8 mouse cellular contexts compared by ENCODE assay signal in genomic region chr13:49341012-49341830, GRCm38 (mm10). TPM values are rescaled to one million over a fixed set of nuclear protein-coding genes. Genes with fewer than 3 reads are reported as not detected.
DNase-seq lines count a peak whose midpoint lies in the region; ATAC-seq and TF ChIP-seq lines count a peak whose summit lies in the region.

Gene Bicd2 (plus strand): TSS chr13:49341585.

- peak; percentile 93 to 94 for DNase-seq in CD8-positive naive resting alpha-beta T cell, adult 2 months (ENCODE audit: low read depth in 2 of 2, low spot score in 2 of 2)
- peak; percentile 96 for DNase-seq in c-Kit-positive CD71-negative TER-119-negative erythroid progenitor cells, embryonic 14.5 days (ENCODE audit: low read depth)
- DNase-seq in forebrain, embryonic 10.5 days (ENCODE audit: extremely low spot score, low spot score) = peak; percentile 95
- DNase-seq in kidney, postnatal 25 days = peak; percentile 96 to 99
- DNase-seq in liver, embryonic 14.5 days (ENCODE audit: low read depth in 3 of 3, low spot score in 3 of 3) = peak; percentile 97 to 98 (median 98)
- DNase-seq in neural tube, embryonic 11.5 days (ENCODE audit: low spot score) = peak; percentile 95
- peak; percentile 96 for DNase-seq in stomach, postnatal 0 days (ENCODE audit: low spot score)

- H3K36me3 ChIP-seq in forebrain, embryonic 10.5 days (replicated peaks) = no peaks in the 10 kb centered on the region; the same call in 1 of the 2 replicates
- no peaks in the 10 kb centered on the region for H3K36me3 ChIP-seq in heart, embryonic 15.5 days
- no peaks in the 10 kb centered on the region; the same call in 1 of the 2 replicates for H3K36me3 ChIP-seq in liver, embryonic 14.5 days (replicated peaks; ENCODE audit: control insufficient read depth, insufficient read depth, low read depth)
- no peaks in the 10 kb centered on the region for H3K36me3 ChIP-seq in neural tube, embryonic 11.5 days (ENCODE audit: control insufficient read depth, insufficient read depth, low read length)
- H3K36me3 ChIP-seq in stomach, postnatal 0 days (ENCODE audit: control insufficient read depth, insufficient read depth, low read length) = no peaks in the 10 kb centered on the region

- no peak for TF ChIP-seq EP300 in liver, embryonic 14.5 days (IDR thresholded peaks at IDR 0.05; ENCODE audit: low read depth)
- TF ChIP-seq EP300 in stomach, postnatal 0 days (optimal IDR thresholded peaks at IDR 0.05) = no peak

- whole genome bisulfite sequencing in forebrain, embryonic 10.5 days = under 1% methylated on average over 74 of the region's 74 CpGs
- under 1% methylated on average over 73 of the region's 74 CpGs for WGBS in heart, embryonic 15.5 days
- under 1% methylated on average over 74 of the region's 74 CpGs for WGBS in liver, embryonic 14.5 days (ENCODE audit: insufficient replicate concordance)
- WGBS in neural tube, embryonic 11.5 days = under 1% methylated on average over 73 of the region's 74 CpGs
- WGBS in stomach, postnatal 0 days = under 1% methylated on average over 74 of the region's 74 CpGs

- peak within 1 kb of the TSS; percentile 92 for H3K9ac ChIP-seq in heart, embryonic 15.5 days
- H3K9ac ChIP-seq in liver, embryonic 14.5 days (replicated peaks) = peak within 1 kb of the TSS; percentile 93
- H3K9ac ChIP-seq in neural tube, embryonic 11.5 days (ENCODE audit: low read length) = peak within 1 kb of the TSS; percentile 80
- H3K9ac ChIP-seq in stomach, postnatal 0 days (ENCODE audit: low read length) = peak within 1 kb of the TSS; percentile 90

- peak within 1 kb of the TSS; percentile 71 for H3K4me2 ChIP-seq in heart, embryonic 15.5 days
- H3K4me2 ChIP-seq in liver, embryonic 14.5 days (ENCODE audit: low read depth) = peak within 1 kb of the TSS; percentile 95
- peak within 1 kb of the TSS; percentile 73 for H3K4me2 ChIP-seq in neural tube, embryonic 11.5 days (ENCODE audit: low read depth)
- peak within 1 kb of the TSS; percentile 94 for H3K4me2 ChIP-seq in stomach, postnatal 0 days (replicated peaks; ENCODE audit: low read depth)

- no peaks in the 10 kb centered on the region for H3K27me3 ChIP-seq in forebrain, embryonic 10.5 days (ENCODE audit: poor library complexity, severe bottlenecking)
- H3K27me3 ChIP-seq in heart, embryonic 15.5 days = no peaks in the 10 kb centered on the region
- H3K27me3 ChIP-seq in liver, embryonic 14.5 days (ENCODE audit: control insufficient read depth, insufficient read depth, low read length) = no peaks in the 10 kb centered on the region
- H3K27me3 ChIP-seq in neural tube, embryonic 11.5 days (ENCODE audit: control insufficient read depth, insufficient read depth, low read length) = no peaks in the 10 kb centered on the region
- H3K27me3 ChIP-seq in stomach, postnatal 0 days (ENCODE audit: control insufficient read depth, insufficient read depth, low read length) = no peaks in the 10 kb centered on the region

- H3K9me3 ChIP-seq in forebrain, embryonic 10.5 days = no peaks in the 10 kb centered on the region
- H3K9me3 ChIP-seq in heart, embryonic 15.5 days (replicated peaks) = no peaks in the 10 kb centered on the region
- H3K9me3 ChIP-seq in liver, embryonic 14.5 days (ENCODE audit: control insufficient read depth, low read length) = no peaks in the 10 kb centered on the region
- no peaks in the 10 kb centered on the region for H3K9me3 ChIP-seq in neural tube, embryonic 11.5 days (ENCODE audit: control insufficient read depth, low read length)
- no peaks in the 10 kb centered on the region for H3K9me3 ChIP-seq in stomach, postnatal 0 days (ENCODE audit: control insufficient read depth, low read length)

- H3K27ac ChIP-seq in forebrain, embryonic 10.5 days = peak within 1 kb of the TSS; percentile 90
- H3K27ac ChIP-seq in heart, embryonic 15.5 days = peak within 1 kb of the TSS; percentile 76
- peak within 1 kb of the TSS; percentile 41 for H3K27ac ChIP-seq in liver, embryonic 14.5 days
- peak within 1 kb of the TSS; percentile 58; the same call in 1 of the 2 replicates for H3K27ac ChIP-seq in neural tube, embryonic 11.5 days (ENCODE audit: low read depth, low read length)
- H3K27ac ChIP-seq in stomach, postnatal 0 days (replicated peaks) = peak within 1 kb of the TSS; percentile 61

- H3K4me1 ChIP-seq in forebrain, embryonic 10.5 days = peaks cover 58% of the 10 kb centered on the region
- peaks cover 50% of the 10 kb centered on the region for H3K4me1 ChIP-seq in heart, embryonic 15.5 days (replicated peaks)
- H3K4me1 ChIP-seq in liver, embryonic 14.5 days (replicated peaks; ENCODE audit: control insufficient read depth in 2 of 2, insufficient read depth in 2 of 2, low read length in 1 of 2) = peaks cover 38 to 39% of the 10 kb centered on the region in 2 experiments
- H3K4me1 ChIP-seq in neural tube, embryonic 11.5 days (ENCODE audit: control insufficient read depth, insufficient read depth, low read length) = peaks cover 18% of the 10 kb centered on the region; the same call in 1 of the 2 replicates
- peaks cover 3% of the 10 kb centered on the region for H3K4me1 ChIP-seq in stomach, postnatal 0 days (replicated peaks; ENCODE audit: control insufficient read depth, insufficient read depth)

- peak; percentile 26; the same call in 1 of the 2 replicates for TF ChIP-seq CTCF in liver, embryonic 14.5 days (IDR thresholded peaks at IDR 0.05; ENCODE audit: low read depth)
- peak; percentile 22; the same call in 1 of the 2 replicates for TF ChIP-seq CTCF in stomach, postnatal 0 days (IDR thresholded peaks at IDR 0.05; ENCODE audit: low read depth)

- ATAC-seq in heart, embryonic 15.5 days (replicated peaks; ENCODE audit: insufficient number of reproducible peaks, insufficient read depth, low FRiP score, low read depth) = peak; percentile 97
- ATAC-seq in liver, embryonic 14.5 days (ENCODE audit: insufficient read depth) = peak; percentile 99
- ATAC-seq in neural tube, embryonic 11.5 days (ENCODE audit: insufficient read depth, low FRiP score, low TSS enrichment) = peak; percentile 99
- ATAC-seq in stomach, postnatal 0 days (ENCODE audit: low FRiP score, low TSS enrichment) = peak; percentile 99

- peak within 1 kb of the TSS; percentile 75 for H3K4me3 ChIP-seq in forebrain, embryonic 10.5 days
- peak within 1 kb of the TSS; percentile 79 for H3K4me3 ChIP-seq in heart, embryonic 15.5 days
- H3K4me3 ChIP-seq in liver, embryonic 14.5 days (ENCODE audit: insufficient read depth in 1 of 2, low read depth in 2 of 2, low read length in 2 of 2) = peak within 1 kb of the TSS; percentile 94 to 97
- peak within 1 kb of the TSS; percentile 82 for H3K4me3 ChIP-seq in neural tube, embryonic 11.5 days (ENCODE audit: low read depth, low read length)
- peak within 1 kb of the TSS; percentile 84 for H3K4me3 ChIP-seq in stomach, postnatal 0 days (ENCODE audit: low read depth, low read length)

RNA-seq across cellular contexts. Expression of gene Bicd2, which starts in this region (rescaled TPM):
- 26.2 and 28.8 TPM in 2 replicates for polyA plus RNA-seq in forebrain, embryonic 10.5 days (2016; fragmentation: Nextera tagmentation; extraction: Ambion mirVana)
- 47.4 and 48.2 TPM in 2 replicates for polyA plus RNA-seq in heart, embryonic 15.5 days (2015; fragmentation: Nextera tagmentation; extraction: Ambion mirVana)
- polyA plus RNA-seq in liver, embryonic 14.5 days (2012; rRNA removed) = 5.6 and 6.4 TPM in 2 replicates
- polyA plus RNA-seq in liver, embryonic 14.5 days (2014; fragmentation: Nextera tagmentation; extraction: Ambion mirVana) = 5.9 and 7.0 TPM in 2 replicates
- 37.1 and 37.4 TPM in 2 replicates for polyA plus RNA-seq in neural tube, embryonic 11.5 days (2014; fragmentation: Nextera tagmentation; extraction: Ambion mirVana)
- 19.6 TPM in 2 replicates for polyA plus RNA-seq in stomach, postnatal 0 days (2015; fragmentation: Nextera tagmentation; extraction: Ambion mirVana)

Comparison
In these comparisons a context has a peak if more than half of its experiments do, and no peak if none do; other contexts are left out.
1. Peak in every context shown above with its lines: DNase-seq, ATAC-seq, H3K4me3 ChIP-seq and H3K27ac ChIP-seq.